In the genomic region with DNA sequence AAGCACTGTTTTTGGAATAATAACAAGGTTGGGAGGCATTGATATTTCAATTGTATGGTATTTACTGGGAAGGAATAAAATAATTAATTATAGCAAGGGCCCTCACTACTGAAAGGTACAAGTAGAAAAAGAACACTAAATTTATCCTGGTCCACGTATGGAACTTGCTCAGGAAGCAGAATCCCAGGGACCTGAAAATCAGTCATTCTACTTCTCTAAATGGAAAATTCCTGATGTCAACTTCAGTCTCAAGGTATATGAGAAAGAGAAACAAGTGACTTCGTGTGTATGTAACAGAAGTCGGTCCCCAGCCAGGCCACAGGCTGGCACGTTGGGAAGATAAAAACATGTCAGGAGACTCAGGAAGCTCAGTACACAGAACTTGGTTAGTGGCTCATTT, we compare ENCODE assay signal across 32 mouse cellular contexts. TPM values are rescaled to one million over a fixed set of nuclear protein-coding genes. Genes with fewer than 3 reads are reported as not detected.
"Had no signal": no experiment of that assay in that cellular context is flagged by ENCODE, and none has a peak within 500 bp of the region (broad histone marks: within the 10 kb centered on the region; RNA-seq: fewer than 3 reads in every experiment).

Gene Vmn1r219 (plus strand): TSS at position 301 of the 400 bp plus-strand sequence.

- H3K4me1 ChIP-seq: embryonic facial prominence, embryonic 10.5 days; embryonic facial prominence, embryonic 12.5 days; embryonic facial prominence, embryonic 13.5 days; embryonic facial prominence, embryonic 15.5 days; forebrain, embryonic 12.5 days; forebrain, embryonic 15.5 days had no signal

- ATAC-seq: forebrain, embryonic 13.5 days; forebrain, embryonic 14.5 days; forebrain, embryonic 15.5 days; forebrain, embryonic 16.5 days; forebrain, postnatal 0 days had no signal

- H3K4me3 ChIP-seq: embryonic facial prominence, embryonic 10.5 days; embryonic facial prominence, embryonic 12.5 days; embryonic facial prominence, embryonic 13.5 days; embryonic facial prominence, embryonic 15.5 days; erythroblast, embryonic 14.5 days; forebrain, embryonic 10.5 days; forebrain, embryonic 12.5 days; forebrain, embryonic 13.5 days; forebrain, embryonic 15.5 days; gastrocnemius, adult 2 months; heart, adult 2 months had no signal

- H3K36me3 ChIP-seq: embryonic facial prominence, embryonic 10.5 days; embryonic facial prominence, embryonic 12.5 days; embryonic facial prominence, embryonic 13.5 days; embryonic facial prominence, embryonic 15.5 days; forebrain, embryonic 10.5 days; forebrain, embryonic 12.5 days; forebrain, embryonic 15.5 days had no signal

- H3K27ac ChIP-seq: embryonic facial prominence, embryonic 10.5 days; embryonic facial prominence, embryonic 12.5 days; embryonic facial prominence, embryonic 13.5 days; embryonic facial prominence, embryonic 15.5 days; forebrain, embryonic 10.5 days; forebrain, embryonic 12.5 days; forebrain, embryonic 13.5 days; forebrain, embryonic 15.5 days; gastrocnemius, adult 2 months; heart, adult 2 months had no signal

- H3K9ac ChIP-seq: embryonic facial prominence, embryonic 12.5 days; embryonic facial prominence, embryonic 13.5 days; embryonic facial prominence, embryonic 15.5 days; forebrain, embryonic 12.5 days; forebrain, embryonic 13.5 days; forebrain, embryonic 15.5 days; forebrain, postnatal 0 days had no signal

- H3K4me2 ChIP-seq: embryonic facial prominence, embryonic 12.5 days; embryonic facial prominence, embryonic 13.5 days; embryonic facial prominence, embryonic 15.5 days; forebrain, embryonic 12.5 days; forebrain, embryonic 13.5 days; forebrain, embryonic 15.5 days had no signal

- H3K9me3 ChIP-seq: embryonic facial prominence, embryonic 10.5 days; embryonic facial prominence, embryonic 12.5 days; embryonic facial prominence, embryonic 13.5 days; embryonic facial prominence, embryonic 15.5 days; forebrain, embryonic 10.5 days; forebrain, embryonic 12.5 days; forebrain, embryonic 13.5 days; forebrain, embryonic 15.5 days had no signal

- H3K27me3 ChIP-seq: embryonic facial prominence, embryonic 12.5 days; embryonic facial prominence, embryonic 13.5 days; embryonic facial prominence, embryonic 15.5 days; forebrain, embryonic 12.5 days; forebrain, embryonic 13.5 days; forebrain, embryonic 15.5 days had no signal

- DNase-seq: cerebellum, adult 8-10 months; cerebellum, adult 9-10 months; cerebellum, adult 9-11 months; cerebellum, postnatal 10 days; cerebellum, postnatal 14 days; cerebellum, postnatal 25 days; cerebellum, postnatal 36 days; embryo, embryonic 11 days; forebrain, postnatal 0 days; gastrocnemius, adult 2 months; gastrocnemius, postnatal 10 days; gastrocnemius, postnatal 14 days; gastrocnemius, postnatal 25 days; gastrocnemius, postnatal 36 days; heart, adult 18-20 months; heart, adult 2 months had no signal

RNA-seq across cellular contexts. Expression of gene Vmn1r219, which starts in this region (rescaled TPM):
- polyA plus RNA-seq: cortical plate, adult 2 months; embryonic facial prominence, embryonic 13.5 days; embryonic facial prominence, embryonic 14.5 days; embryonic facial prominence, embryonic 15.5 days; erythroblast, embryonic 14.5 days; forebrain, embryonic 11.5 days; forebrain, embryonic 13.5 days; forebrain, embryonic 14.5 days; forebrain, embryonic 15.5 days; forebrain, embryonic 16.5 days; forebrain, postnatal 0 days; frontal cortex, adult 2 months; gonadal fat pad, adult 2 months; heart, adult 2 months had no signal
